Mouse (Mus musculus): ENCODE results near the gene Ccl5.
"Not testable (repeated sequence)": the region's sequence is repeated elsewhere in the genome, so short reads cannot be mapped to it uniquely, and the experiment has no call there.

The Ccl5 gene

DNA sequence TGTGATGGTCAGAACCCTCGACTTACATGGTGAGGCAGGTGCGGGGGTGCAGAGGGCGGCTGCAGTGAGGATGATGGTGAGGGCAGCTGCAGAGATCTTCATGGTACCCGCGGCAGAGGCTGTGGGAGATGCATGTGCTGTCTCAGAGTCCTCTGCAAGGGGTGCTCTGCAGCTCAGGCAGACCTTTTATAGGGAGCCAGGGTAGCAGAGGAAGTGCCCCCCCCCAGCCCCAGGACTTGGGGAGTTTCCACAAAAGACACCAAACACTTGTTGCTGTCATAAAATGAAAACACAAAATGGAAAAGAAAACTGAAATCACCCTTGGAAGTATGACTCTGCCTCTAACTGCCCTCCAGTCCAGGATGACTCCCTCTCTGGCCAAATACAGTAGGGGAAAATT is at the start of gene Ccl5:
Ccl5 (minus strand) TSS at position 159 of the 400 bp plus-strand sequence.
- no peak for DNase-seq (ENCODE audit: low read depth in 2 of 2, low spot score in 2 of 2)

- no peak for DNase-seq (ENCODE audit: low read depth in 2 of 2, low spot score in 2 of 2)
Measured at GRCm38 (mm10) chr11:83578999-83579398, 48.7 kb upstream of the Ccl5 start.

GRCm38 (mm10) chr11:83578186-83578760 is 48.0 kb upstream of the Ccl5 start, which contains the start of gene Ccl9:
Gene Ccl9, minus strand, starts transcription at chr11:83578636.
- DNase-seq (ENCODE audit: low read depth in 2 of 2, low spot score in 2 of 2): no peak

- no peak for DNase-seq (ENCODE audit: low read depth in 2 of 2, low spot score in 2 of 2)
Measured at GRCm38 (mm10) chr11:83576927-83577555, 46.7 kb upstream of the Ccl5 start.

DNA sequence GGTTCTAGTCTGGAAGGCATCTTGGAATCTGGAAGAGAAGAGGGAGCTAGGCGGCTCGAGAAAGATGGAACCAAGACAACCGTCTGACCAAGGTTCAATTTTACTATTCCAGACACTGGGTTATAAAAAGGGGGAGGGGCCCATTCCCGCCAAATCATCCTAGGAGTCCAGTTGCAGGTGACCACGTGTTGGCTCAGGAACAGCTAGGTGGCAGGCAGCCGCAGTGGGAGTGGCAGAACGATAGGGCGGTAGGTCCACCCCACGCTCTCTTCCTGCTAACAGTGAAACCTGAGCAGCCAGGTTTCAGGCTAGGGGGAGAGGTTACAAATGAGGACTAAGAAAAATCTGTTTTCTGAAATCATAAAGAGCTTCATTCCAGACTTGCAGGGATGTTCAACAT is 42.5 kb upstream of the Ccl5 start:
- DNase-seq (ENCODE audit: low read depth in 2 of 2, low spot score in 2 of 2): no peak

GRCm38 (mm10) chr11:83572223-83572622 is 41.9 kb upstream of the Ccl5 start:
- no peak for DNase-seq (ENCODE audit: low read depth in 2 of 2, low spot score in 2 of 2)

DNA sequence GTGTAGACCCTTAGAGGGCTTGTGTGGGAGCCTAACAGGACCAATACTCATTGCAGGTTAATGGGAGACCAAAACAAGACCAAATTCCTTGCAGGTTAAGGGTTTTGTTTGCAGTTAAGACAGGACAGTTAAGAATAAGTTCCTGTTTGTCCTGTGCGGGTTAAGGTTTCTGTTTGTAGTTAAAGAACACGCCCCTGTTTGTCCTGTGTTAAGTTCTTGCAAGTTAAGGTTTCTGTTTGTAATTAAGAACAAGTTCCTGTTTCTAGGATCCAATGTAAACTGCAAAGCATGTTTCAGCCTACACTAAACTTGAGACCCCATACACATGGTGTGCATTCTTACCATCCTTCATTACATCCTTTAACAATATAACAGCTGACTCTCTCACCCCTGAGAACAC is 39.9 kb upstream of the Ccl5 start:
- DNase-seq (ENCODE audit: low read depth in 2 of 2, low spot score in 2 of 2): no peak

DNA sequence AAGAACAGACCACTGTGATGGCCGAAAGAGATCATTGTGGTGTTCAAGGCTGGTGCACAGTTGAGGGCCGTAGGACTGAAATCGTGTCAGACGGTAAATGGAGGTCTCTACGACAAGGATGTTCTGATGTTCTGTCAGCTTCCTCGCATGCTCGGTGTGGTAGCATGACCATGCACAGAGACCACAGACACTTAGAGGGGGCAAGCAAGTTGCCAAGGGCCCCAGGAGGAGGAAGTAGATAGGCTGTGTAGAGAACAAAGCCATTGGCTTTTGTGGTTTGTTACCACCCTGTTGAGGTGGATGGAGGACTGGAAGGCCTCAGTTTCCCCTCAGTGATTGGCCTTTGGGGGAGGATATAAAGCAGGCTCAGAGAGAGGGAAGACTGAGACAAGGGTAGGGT is 38.9 kb upstream of the Ccl5 start:
- DNase-seq (ENCODE audit: low read depth in 2 of 2, low spot score in 2 of 2): no peak

GRCm38 (mm10) chr11:83568786-83569185 is 38.5 kb upstream of the Ccl5 start:
- DNase-seq (ENCODE audit: low read depth in 2 of 2, low spot score in 2 of 2): no peak

DNA sequence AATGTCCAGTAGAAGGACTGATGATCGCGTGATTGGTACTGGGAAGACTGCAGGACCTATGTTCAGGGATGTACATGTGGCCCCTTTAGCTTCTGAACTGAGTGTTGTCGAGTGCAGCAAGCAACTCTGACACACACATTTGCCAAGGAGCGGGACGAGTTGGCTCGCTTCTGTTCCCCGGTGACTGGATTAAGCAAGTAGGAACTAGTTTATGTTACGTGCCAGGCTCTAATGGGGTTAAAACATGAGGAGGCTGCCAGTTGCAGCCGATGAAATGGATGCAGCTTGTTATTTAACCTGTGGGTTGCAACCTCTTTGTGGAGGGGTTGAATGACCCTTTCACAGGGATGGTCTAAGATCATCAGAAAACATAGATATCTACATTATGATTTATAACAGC is 37.7 kb upstream of the Ccl5 start:
- no peak for DNase-seq (ENCODE audit: low read depth in 2 of 2, low spot score in 2 of 2)

- no peak for DNase-seq (ENCODE audit: low read depth in 2 of 2, low spot score in 2 of 2)
Measured at GRCm38 (mm10) chr11:83567311-83567710, 37.0 kb upstream of the Ccl5 start.

DNA sequence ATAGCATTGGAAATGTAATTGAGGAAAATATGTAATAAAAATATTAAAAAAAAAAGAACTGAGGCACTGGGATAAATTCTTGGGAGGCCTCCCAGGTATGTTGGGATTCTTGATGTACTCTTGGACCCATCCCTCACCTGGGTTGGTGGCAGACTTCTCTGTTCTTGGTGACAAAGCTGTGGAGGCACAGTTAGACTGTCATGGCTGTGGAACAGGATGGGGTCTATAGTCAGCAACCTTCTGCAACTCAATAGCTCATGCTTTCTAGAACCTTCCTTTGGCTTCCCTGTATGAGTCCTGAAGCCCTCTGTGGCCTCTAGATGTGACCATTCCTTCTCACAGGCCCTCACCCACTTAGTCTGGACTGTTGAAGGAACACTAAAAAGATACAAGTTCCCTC is 36.3 kb upstream of the Ccl5 start:
- DNase-seq (ENCODE audit: low read depth in 2 of 2, low spot score in 2 of 2): no peak

DNA sequence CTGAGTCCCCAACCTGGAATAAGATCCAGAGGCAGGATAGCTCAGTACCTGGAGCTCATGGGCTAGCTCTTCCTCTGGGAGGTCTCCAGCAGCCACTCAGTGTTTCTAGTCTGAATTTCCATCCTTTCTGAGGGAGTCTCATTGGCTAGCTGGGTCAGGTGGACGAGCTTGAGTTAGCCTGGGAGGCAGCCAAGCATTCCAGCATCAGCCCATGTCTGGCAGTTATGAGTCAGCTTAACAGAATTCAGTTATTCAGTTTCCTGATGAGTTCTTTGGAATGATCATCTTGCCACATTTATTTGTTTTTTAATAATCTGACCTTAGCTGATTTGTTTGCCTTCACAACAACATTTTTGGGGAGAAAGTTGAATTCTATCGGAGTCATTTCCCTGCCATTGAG is 33.4 kb upstream of the Ccl5 start:
- DNase-seq (ENCODE audit: low read depth in 2 of 2, low spot score in 2 of 2): no peak

GRCm38 (mm10) chr11:83562311-83562887 is 32.1 kb upstream of the Ccl5 start:
- DNase-seq (ENCODE audit: low read depth in 2 of 2, low spot score in 2 of 2): no peak

DNA sequence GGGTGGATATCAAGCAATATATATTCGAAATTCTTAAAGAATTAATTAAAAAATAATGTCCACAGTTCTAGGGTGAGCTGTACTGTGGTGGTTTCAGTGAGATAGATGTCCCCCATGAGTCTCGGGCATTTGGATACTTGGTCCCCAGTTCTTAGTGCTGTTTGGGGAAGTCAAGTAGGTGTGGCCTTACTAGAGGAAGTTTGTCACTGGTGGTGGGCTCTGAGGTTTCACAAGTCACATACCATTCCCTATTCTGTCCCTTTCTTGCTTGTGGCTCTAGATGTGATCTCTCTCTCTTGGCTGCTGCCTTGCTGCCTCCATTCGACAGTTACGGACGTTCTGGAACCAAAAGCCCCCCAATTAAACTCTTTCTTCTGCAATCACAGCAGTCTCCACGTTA is 30.1 kb upstream of the Ccl5 start:
- DNase-seq (ENCODE audit: low read depth in 2 of 2, low spot score in 2 of 2): no peak

- no peak for DNase-seq (ENCODE audit: low read depth in 2 of 2, low spot score in 2 of 2)
Measured at GRCm38 (mm10) chr11:83557074-83557473, 26.8 kb upstream of the Ccl5 start.

DNA sequence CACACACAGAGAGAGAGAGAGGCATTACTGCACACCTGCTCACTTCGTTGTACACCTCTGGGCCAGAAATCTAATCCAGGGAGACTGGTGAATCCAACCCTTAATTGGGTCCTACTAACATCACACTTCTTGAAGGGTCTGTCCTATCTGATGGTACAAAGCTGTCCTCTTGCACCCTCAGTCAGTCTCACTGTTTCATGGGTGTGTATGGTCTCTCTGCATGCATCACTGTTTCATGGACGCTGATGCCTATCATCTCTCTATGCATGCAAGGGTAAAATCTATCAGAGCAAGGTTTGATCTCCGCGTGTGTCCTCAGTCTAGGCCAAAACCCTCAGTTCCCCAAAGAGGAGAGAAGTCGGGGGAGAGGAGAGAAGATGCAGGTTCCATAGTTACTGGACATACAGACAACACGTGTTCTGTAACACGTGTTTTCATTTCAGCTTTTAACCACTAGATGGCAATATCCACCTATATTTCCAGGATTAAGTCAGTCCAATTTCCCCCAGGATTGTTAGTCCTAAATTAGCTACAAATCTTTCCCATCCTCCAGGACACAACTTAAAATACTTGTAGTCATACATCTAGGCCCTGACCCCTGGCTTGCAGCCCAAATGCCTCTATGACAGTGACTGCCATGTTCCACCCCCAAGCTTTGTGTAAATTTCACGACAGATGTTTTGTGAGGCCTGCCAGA is 25.9 kb upstream of the Ccl5 start:
- peak in 1 of 2 experiments; percentile 17 for DNase-seq (ENCODE audit: low read depth in 2 of 2, low spot score in 2 of 2)

- no peak for DNase-seq (ENCODE audit: low read depth in 2 of 2, low spot score in 2 of 2)
Measured at GRCm38 (mm10) chr11:83551668-83552067, 21.4 kb upstream of the Ccl5 start.

DNA sequence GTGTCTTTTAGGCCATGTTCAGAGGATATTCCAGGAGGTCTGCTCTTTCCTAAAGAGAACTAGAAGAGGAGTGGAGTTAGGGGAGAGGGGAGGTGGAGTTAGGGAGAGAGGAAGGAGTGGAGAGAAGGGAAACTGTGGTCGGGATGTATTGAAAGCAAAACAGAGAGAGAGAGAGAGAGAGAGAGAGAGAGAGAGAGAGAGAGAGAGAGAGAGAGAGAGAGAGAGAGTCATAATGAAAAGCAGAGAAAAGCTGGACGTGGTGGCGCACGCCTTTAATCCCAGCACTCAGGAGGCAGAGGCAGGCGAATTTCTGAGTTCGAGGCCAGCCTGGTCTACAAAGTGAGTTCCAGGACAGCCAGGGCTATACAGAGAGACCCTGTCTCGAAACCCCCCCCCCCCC is 20.7 kb upstream of the Ccl5 start:
- DNase-seq (ENCODE audit: low read depth in 2 of 2, low spot score in 2 of 2): not testable (repeated sequence)

DNA sequence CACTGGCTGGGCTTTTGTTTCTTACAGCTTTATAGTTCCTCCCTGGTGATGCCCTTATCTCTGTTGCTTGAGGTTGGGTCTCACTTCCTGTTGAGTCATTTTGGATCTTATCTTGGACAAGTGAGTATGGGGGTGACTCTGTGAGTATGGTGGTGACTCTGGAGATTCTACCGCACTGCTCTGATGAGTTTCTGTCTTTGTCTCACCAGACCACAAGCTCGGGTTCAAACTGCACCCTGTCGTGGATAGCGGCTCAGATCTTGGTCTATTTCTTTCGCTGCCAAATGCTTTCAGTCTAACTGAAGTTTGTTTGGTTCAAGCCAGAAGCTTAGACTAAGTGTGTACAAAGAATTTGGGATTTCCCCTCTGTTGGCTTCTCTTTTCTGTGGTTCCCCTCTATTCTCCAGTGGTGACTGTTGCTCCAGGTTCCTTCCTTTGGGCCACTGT is 19.9 kb upstream of the Ccl5 start:
- DNase-seq (ENCODE audit: low read depth in 2 of 2, low spot score in 2 of 2): no peak

DNA sequence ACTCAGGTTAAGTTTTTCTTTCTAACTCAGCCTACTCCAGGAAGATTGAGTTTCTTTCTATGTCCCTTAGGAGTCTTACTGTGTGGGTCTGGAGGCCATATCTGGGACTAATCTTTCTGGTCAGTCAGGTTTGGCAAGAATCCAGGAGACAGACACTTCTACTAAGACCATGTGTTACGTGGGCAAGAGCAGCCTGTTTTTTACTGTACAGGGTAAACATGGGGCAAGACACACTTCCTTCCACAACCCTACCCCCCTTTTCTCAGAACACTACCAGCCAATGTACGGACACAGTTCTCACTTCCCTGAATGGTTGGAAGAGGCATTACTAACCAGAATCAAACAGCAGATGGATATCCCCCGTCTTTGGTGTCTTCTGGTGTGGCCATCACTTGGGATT is 13.9 kb upstream of the Ccl5 start:
- DNase-seq (ENCODE audit: low read depth in 2 of 2, low spot score in 2 of 2): no peak

- DNase-seq (ENCODE audit: low read depth in 2 of 2, low spot score in 2 of 2): no peak
Measured at GRCm38 (mm10) chr11:83541415-83541814, 11.1 kb upstream of the Ccl5 start.
